Mouse (Mus musculus): Measurements from ENCODE around the gene Gm45062. TPM values are rescaled to one million over a fixed set of nuclear protein-coding genes. Genes with fewer than 3 reads are reported as not detected.
"Not testable (repeated sequence)": the region's sequence is repeated elsewhere in the genome, so short reads cannot be mapped to it uniquely, and the experiment has no call there.

The Gm45062 gene
- polyA plus RNA-seq, 1 experiment: not detected

- 26% methylated on average over 3 of the region's 3 CpGs for WGBS
- Histone ChIP-seq H3K27me3 (ENCODE audit: control insufficient read depth, insufficient read depth, low read length) (no peaks in the 10 kb centered on the region), H3K4me3 (ENCODE audit: low read depth, low read length) (peak overlapping the region; percentile 1; the same call in 1 of the 2 replicates), H3K27ac (ENCODE audit: insufficient read depth, low read depth, low read length) (no peak overlapping the region), H3K4me1 (ENCODE audit: control insufficient read depth, insufficient read depth, insufficient read length, low read length) (peaks cover 2% of the 10 kb centered on the region; the same call in 1 of the 2 replicates), H3K36me3 (ENCODE audit: control insufficient read depth, insufficient read depth, low read length) (no peaks in the 10 kb centered on the region)
- TF ChIP-seq POLR2A (IDR thresholded peaks at IDR 0.05; ENCODE audit: low read depth, low read length): no peak
- TF ChIP-seq CTCF (IDR thresholded peaks at IDR 0.05; ENCODE audit: extremely low read depth, insufficient read length, insufficient replicate concordance, low read depth, low read length): no peak
Measured at GRCm38 (mm10) chr6:8511447-8511846, 252.2 kb downstream of the Gm45062 start.

GRCm38 (mm10) chr6:8512416-8512815 lies 253.2 kb downstream of the Gm45062 start:
- Histone ChIP-seq H3K4me3 (ENCODE audit: low read depth, low read length) (peak overlapping the region; percentile 43; the same call in 1 of the 2 replicates), H3K36me3 (ENCODE audit: control insufficient read depth, insufficient read depth, low read length) (no peaks in the 10 kb centered on the region), H3K4me1 (ENCODE audit: control insufficient read depth, insufficient read depth, insufficient read length, low read length) (peaks cover 2% of the 10 kb centered on the region; the same call in 1 of the 2 replicates), H3K27ac (ENCODE audit: insufficient read depth, low read depth, low read length) (no peak overlapping the region), H3K27me3 (ENCODE audit: control insufficient read depth, insufficient read depth, low read length) (no peaks in the 10 kb centered on the region)
- whole genome bisulfite sequencing: 26% methylated on average over 8 of the region's 8 CpGs
- TF ChIP-seq CTCF (IDR thresholded peaks at IDR 0.05; ENCODE audit: extremely low read depth, insufficient read length, insufficient replicate concordance, low read depth, low read length) (no peak), POLR2A (IDR thresholded peaks at IDR 0.05; ENCODE audit: low read depth, low read length) (no peak)

GRCm38 (mm10) chr6:8519687-8520086 lies 260.4 kb downstream of the Gm45062 start:
- no peaks in the 10 kb centered on the region for H3K36me3 ChIP-seq (ENCODE audit: control insufficient read depth, insufficient read depth, low read length)
- H3K4me1 ChIP-seq (ENCODE audit: control insufficient read depth, insufficient read depth, insufficient read length, low read length): no peaks in the 10 kb centered on the region
- 92% methylated on average over 3 of the region's 3 CpGs for WGBS
- H3K27ac ChIP-seq (ENCODE audit: insufficient read depth, low read depth, low read length): no peak overlapping the region
- TF ChIP-seq POLR2A (IDR thresholded peaks at IDR 0.05; ENCODE audit: low read depth, low read length) (no peak), CTCF (IDR thresholded peaks at IDR 0.05; ENCODE audit: extremely low read depth, insufficient read length, insufficient replicate concordance, low read depth, low read length) (no peak)
- H3K27me3 ChIP-seq (ENCODE audit: control insufficient read depth, insufficient read depth, low read length): no peaks in the 10 kb centered on the region
- H3K4me3 ChIP-seq (ENCODE audit: low read depth, low read length): no peak overlapping the region

- Histone ChIP-seq H3K27ac (ENCODE audit: insufficient read depth, low read depth, low read length) (no peak overlapping the region), H3K27me3 (ENCODE audit: control insufficient read depth, insufficient read depth, low read length) (no peaks in the 10 kb centered on the region), H3K36me3 (ENCODE audit: control insufficient read depth, insufficient read depth, low read length) (no peaks in the 10 kb centered on the region), H3K4me3 (ENCODE audit: low read depth, low read length) (no peak overlapping the region), H3K4me1 (ENCODE audit: control insufficient read depth, insufficient read depth, insufficient read length, low read length) (no peaks in the 10 kb centered on the region)
- TF ChIP-seq POLR2A (IDR thresholded peaks at IDR 0.05; ENCODE audit: low read depth, low read length): no peak
- TF ChIP-seq CTCF (IDR thresholded peaks at IDR 0.05; ENCODE audit: extremely low read depth, insufficient read length, insufficient replicate concordance, low read depth, low read length): no peak
- 95% methylated on average over 4 of the region's 4 CpGs for WGBS
Measured at GRCm38 (mm10) chr6:8521231-8521630, 262.0 kb downstream of the Gm45062 start.

GRCm38 (mm10) chr6:8524717-8525116 lies 265.5 kb downstream of the Gm45062 start:
- Histone ChIP-seq H3K27ac (ENCODE audit: insufficient read depth, low read depth, low read length) (no peak overlapping the region), H3K4me1 (ENCODE audit: control insufficient read depth, insufficient read depth, insufficient read length, low read length) (no peaks in the 10 kb centered on the region), H3K4me3 (ENCODE audit: low read depth, low read length) (no peak overlapping the region), H3K36me3 (ENCODE audit: control insufficient read depth, insufficient read depth, low read length) (peaks cover 2% of the 10 kb centered on the region; the same call in 1 of the 2 replicates), H3K27me3 (ENCODE audit: control insufficient read depth, insufficient read depth, low read length) (no peaks in the 10 kb centered on the region)
- WGBS: 80% methylated on average over 5 of the region's 5 CpGs
- TF ChIP-seq POLR2A (IDR thresholded peaks at IDR 0.05; ENCODE audit: low read depth, low read length) (no peak), CTCF (IDR thresholded peaks at IDR 0.05; ENCODE audit: extremely low read depth, insufficient read length, insufficient replicate concordance, low read depth, low read length) (no peak)

- Histone ChIP-seq H3K4me1 (ENCODE audit: control insufficient read depth, insufficient read depth, insufficient read length, low read length) (no peaks in the 10 kb centered on the region), H3K27ac (ENCODE audit: insufficient read depth, low read depth, low read length) (no peak overlapping the region), H3K27me3 (ENCODE audit: control insufficient read depth, insufficient read depth, low read length) (no peaks in the 10 kb centered on the region), H3K36me3 (ENCODE audit: control insufficient read depth, insufficient read depth, low read length) (peaks cover 2% of the 10 kb centered on the region; the same call in 1 of the 2 replicates), H3K4me3 (ENCODE audit: low read depth, low read length) (no peak overlapping the region)
- 56% methylated on average over 4 of the region's 4 CpGs for WGBS
- no peak for TF ChIP-seq CTCF (IDR thresholded peaks at IDR 0.05; ENCODE audit: extremely low read depth, insufficient read length, insufficient replicate concordance, low read depth, low read length)
- TF ChIP-seq POLR2A (IDR thresholded peaks at IDR 0.05; ENCODE audit: low read depth, low read length): no peak
Measured at GRCm38 (mm10) chr6:8531104-8531894, 272.0 kb downstream of the Gm45062 start.

GRCm38 (mm10) chr6:8536944-8537343 lies 277.7 kb downstream of the Gm45062 start:
- Histone ChIP-seq H3K4me3 (ENCODE audit: low read depth, low read length) (no peak overlapping the region), H3K4me1 (ENCODE audit: control insufficient read depth, insufficient read depth, insufficient read length, low read length) (no peaks in the 10 kb centered on the region), H3K27me3 (ENCODE audit: control insufficient read depth, insufficient read depth, low read length) (no peaks in the 10 kb centered on the region), H3K27ac (ENCODE audit: insufficient read depth, low read depth, low read length) (no peak overlapping the region), H3K36me3 (ENCODE audit: control insufficient read depth, insufficient read depth, low read length) (no peaks in the 10 kb centered on the region)
- TF ChIP-seq POLR2A (IDR thresholded peaks at IDR 0.05; ENCODE audit: low read depth, low read length) (no peak), CTCF (IDR thresholded peaks at IDR 0.05; ENCODE audit: extremely low read depth, insufficient read length, insufficient replicate concordance, low read depth, low read length) (no peak)
- WGBS: 84% methylated on average over 2 of the region's 2 CpGs

- H3K4me1 ChIP-seq (ENCODE audit: control insufficient read depth, insufficient read depth, insufficient read length, low read length); H3K27me3 ChIP-seq (ENCODE audit: control insufficient read depth, insufficient read depth, low read length); H3K36me3 ChIP-seq (ENCODE audit: control insufficient read depth, insufficient read depth, low read length); H3K27ac ChIP-seq (ENCODE audit: insufficient read depth, low read depth, low read length); H3K4me3 ChIP-seq (ENCODE audit: low read depth, low read length): not testable (repeated sequence)
- WGBS: 93% methylated on average over 4 of the region's 4 CpGs
Measured at GRCm38 (mm10) chr6:8541531-8541930, 282.3 kb downstream of the Gm45062 start.
